Mouse (Mus musculus): Measurements from ENCODE around the gene Rnf126. TPM values are rescaled to one million over a fixed set of nuclear protein-coding genes. Genes with fewer than 3 reads are reported as not detected.
"Not testable (repeated sequence)": the region's sequence is repeated elsewhere in the genome, so short reads cannot be mapped to it uniquely, and the experiment has no call there.

Rnf126 gene
- total RNA-seq, 2 experiments from 2014 or later, result 27.4 to 33.4 TPM

GRCm38 (mm10) chr10:79767372-79768244 is 856 bp upstream of the Rnf126 start:
- DNase-seq, result peak; percentile 90

GRCm38 (mm10) chr10:79766001-79766507 is 698 bp downstream of the Rnf126 start:
- DNase-seq, result no peak

- no peak for DNase-seq
These were observed 1.5 kb downstream of the Rnf126 start for GRCm38 (mm10) chr10:79765228-79765745.

- DNase-seq, result no peak
These were observed 2.5 kb downstream of the Rnf126 start for GRCm38 (mm10) chr10:79764234-79764633.

- no peak for DNase-seq
These were observed 3.9 kb downstream of the Rnf126 start for GRCm38 (mm10) chr10:79762875-79763274.

- no peak for DNase-seq
These were observed 6.1 kb downstream of the Rnf126 start for GRCm38 (mm10) chr10:79760603-79761143.

GRCm38 (mm10) chr10:79759675-79760074 is 7.1 kb downstream of the Rnf126 start:
- not testable (repeated sequence) for DNase-seq

GRCm38 (mm10) chr10:79756660-79757059 is 10.1 kb downstream of the Rnf126 start:
- no peak for DNase-seq

GRCm38 (mm10) chr10:79755854-79756253 is 10.9 kb downstream of the Rnf126 start:
- DNase-seq, result no peak

- DNase-seq, result peak; percentile 68
These were observed 11.8 kb downstream of the Rnf126 start, which contains the start of gene Fgf22 for GRCm38 (mm10) chr10:79754856-79755516. TSS of gene Fgf22 (plus strand) at chr10:79755076.

- no peak for DNase-seq
These were observed 18.3 kb downstream of the Rnf126 start for GRCm38 (mm10) chr10:79748496-79748895.

GRCm38 (mm10) chr10:79746774-79747151 is 20.0 kb downstream of the Rnf126 start:
- DNase-seq, result no peak

GRCm38 (mm10) chr10:79745898-79746773 is 20.6 kb downstream of the Rnf126 start, which contains the start of gene Polrmt:
TSS of gene Polrmt (minus strand) at chr10:79746581.
- peak; percentile 96 for DNase-seq

GRCm38 (mm10) chr10:79745411-79745810 is 21.3 kb downstream of the Rnf126 start:
- no peak for DNase-seq

- no peak for DNase-seq
These were observed 22.9 kb downstream of the Rnf126 start for GRCm38 (mm10) chr10:79743650-79744365.

- DNase-seq, result no peak
These were observed 23.6 kb downstream of the Rnf126 start for GRCm38 (mm10) chr10:79743161-79743560.

GRCm38 (mm10) chr10:79740863-79741262 is 25.9 kb downstream of the Rnf126 start:
- no peak for DNase-seq

- no peak for DNase-seq
These were observed 27.5 kb downstream of the Rnf126 start for GRCm38 (mm10) chr10:79739234-79739633.

- DNase-seq, result no peak
These were observed 28.5 kb downstream of the Rnf126 start for GRCm38 (mm10) chr10:79738259-79738658.

GRCm38 (mm10) chr10:79736706-79737105 is 30.0 kb downstream of the Rnf126 start:
- no peak for DNase-seq

GRCm38 (mm10) chr10:79735361-79735760 is 31.4 kb downstream of the Rnf126 start:
- DNase-seq, result no peak

All from gastrocnemius, postnatal 25 days (tissue).